Mouse (Mus musculus) right cerebral cortex, postnatal 4 days (tissue): ENCODE data around the gene Zfp13.
A peak's percentile ranks its signal among the peaks of the same experiment; 100 is the strongest.
"Not testable (repeated sequence)": the region's sequence is repeated elsewhere in the genome, so short reads cannot be mapped to it uniquely, and the experiment has no call there.

ENCODE experiments used
- DNase-seq: peaks from one replicate; pipeline ENCODE4 v3.0.0-alpha.2; 2022

Zfp13 gene

DNA sequence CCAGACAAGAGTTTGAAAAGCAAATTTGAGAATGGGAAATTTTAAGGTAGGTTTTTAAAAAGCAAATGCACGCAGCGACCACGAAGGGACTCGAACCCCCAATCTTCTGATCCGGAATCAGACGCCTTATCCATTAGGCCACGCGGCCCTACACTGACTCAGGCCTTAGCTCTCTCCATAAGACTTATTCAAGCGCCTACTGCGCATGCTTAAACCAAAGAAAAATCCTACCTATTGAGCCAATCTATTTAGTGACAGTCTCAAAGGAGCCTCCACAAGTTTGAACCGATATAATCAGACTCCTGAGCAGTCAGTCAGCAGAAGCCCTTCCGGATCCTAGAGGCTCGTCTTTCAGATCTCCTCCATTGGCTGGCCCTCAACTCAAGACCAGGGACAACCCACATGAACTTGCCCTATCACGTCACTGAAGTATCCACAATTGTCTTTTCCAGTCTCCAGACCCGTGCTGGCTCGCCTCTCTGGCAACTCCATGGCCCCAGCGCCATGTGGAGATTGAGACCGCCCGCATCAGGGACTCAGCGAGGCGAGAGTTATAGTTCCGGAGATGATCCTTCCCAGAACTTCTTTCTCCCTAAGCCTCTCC is 49.0 kb downstream of the Zfp13 start:
- DNase-seq: peak; percentile 95

DNA sequence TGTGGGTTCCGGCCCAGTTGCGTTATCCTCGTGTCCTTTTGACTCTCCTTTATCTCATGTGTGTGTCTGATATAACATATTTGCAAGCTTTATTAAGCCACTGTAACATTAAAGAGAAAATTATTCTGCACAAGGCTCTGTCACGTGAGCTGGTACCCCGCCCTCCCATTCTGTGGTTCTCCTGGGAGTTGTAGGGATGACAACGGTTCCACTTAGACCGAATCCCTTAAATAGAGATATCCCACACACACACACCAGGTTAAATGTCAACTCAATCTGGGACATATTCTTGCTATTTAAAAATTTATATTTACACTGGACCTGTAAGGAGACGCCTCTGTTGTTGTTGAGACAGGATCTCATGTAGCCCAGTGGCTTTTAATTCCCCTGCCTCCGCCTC is 49.8 kb downstream of the Zfp13 start:
- no peak for DNase-seq

DNA sequence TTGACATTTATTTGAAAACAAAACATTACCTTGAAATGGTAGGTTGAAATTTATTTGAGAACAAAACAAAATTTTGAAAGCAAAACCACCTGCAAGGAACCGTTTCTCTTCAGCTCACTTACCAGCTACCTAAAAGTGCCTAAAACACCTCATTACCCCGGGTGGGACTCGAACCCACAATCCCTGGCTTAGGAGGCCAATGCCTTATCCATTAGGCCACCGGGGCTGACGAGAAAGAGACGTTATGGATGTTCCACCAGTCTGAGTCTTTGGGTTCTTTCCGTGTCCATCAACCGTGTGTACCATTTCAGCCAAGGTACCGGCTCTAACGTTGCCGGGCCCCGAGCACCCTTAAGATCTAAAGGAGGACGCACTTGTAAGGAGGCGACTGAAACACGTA is 50.7 kb downstream of the Zfp13 start:
- peak; percentile 81 for DNase-seq

DNA sequence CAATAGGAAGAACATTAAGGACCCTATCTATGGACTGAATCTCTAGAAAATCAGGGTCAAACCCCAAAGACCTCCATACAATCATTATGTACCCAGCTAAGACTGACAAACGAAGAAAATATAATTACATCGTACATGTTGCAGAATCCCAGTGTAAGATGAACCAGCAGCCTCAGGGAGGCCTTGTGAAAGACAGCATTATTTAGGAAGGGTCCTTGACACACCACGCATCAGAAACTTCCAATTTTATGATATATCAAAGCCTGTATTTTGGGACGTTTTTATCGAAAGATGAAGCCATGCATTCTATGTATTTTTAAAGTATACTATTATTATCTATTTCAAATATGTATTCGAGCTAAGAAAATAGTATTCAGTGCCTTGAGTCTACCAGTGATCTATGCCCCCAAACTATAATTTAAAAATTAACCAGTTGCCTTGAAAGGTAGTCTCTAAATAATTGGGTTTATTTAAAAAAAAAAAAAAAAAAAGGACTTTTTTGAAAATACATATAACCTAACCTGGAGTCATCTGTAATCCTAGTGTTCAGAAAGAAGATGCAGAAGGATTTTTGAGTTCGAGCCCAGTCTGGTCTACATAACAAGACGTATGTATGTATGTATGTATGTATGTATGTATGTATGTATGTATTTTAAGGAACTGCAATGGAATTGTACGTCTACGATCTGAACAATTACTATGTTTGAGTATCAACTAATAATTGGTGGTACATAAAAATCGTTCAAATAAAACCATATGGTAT is 51.4 kb downstream of the Zfp13 start:
- DNase-seq: no peak

DNA sequence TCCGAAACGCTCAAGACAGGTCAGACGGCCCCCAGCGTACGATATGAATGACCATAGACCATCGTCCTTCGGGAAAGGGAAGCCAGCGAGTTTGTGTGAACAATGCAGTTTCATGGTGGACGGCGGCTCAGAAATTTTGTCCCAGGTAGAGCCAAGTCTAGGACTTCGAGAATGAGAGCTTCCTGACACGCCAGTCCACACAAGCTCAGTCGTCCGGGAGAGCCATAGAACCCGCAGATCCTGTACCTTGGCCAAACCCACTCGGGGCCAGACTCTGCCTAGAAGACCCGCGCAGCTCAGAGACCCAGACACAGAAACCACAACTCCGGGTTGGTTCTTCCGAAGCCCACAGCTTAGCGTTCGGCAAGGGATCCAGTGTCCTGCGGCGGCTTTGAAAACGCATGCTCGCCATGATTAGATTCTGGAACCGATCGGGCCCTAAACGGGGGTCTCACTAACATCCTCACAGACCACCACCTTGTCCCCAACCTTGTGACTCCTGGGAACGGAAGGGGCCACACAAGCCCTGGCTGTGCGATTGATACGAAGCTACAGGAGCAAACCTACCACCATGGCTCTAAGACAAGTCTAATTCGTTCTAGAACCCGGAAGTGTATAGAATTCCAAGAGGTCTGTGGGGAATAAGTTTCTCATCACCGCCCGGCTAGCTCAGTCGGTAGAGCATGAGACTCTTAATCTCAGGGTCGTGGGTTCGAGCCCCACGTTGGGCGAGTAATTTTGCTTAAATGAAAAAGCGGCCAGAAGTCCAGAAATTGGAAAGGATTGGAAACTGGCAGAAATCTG is 52.4 kb downstream of the Zfp13 start:
- peak; percentile 83 for DNase-seq

DNA sequence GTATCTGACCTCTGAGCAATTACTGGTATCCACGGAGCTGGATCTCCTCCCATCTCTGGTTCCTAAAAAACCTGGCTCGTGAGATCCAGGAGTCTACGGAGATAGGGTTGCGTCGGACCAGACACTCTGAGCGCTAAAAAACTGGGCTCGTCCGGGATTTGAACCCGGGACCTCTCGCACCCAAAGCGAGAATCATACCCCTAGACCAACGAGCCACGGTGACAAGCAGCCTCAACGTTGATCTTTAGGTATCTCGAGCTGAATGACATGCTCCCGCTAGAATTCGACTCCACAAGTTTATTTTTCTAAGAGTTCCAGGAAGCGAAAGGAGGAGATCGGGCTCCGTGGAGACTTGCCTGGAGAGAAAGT is 53.0 kb downstream of the Zfp13 start:
- DNase-seq: peak; percentile 75

DNA sequence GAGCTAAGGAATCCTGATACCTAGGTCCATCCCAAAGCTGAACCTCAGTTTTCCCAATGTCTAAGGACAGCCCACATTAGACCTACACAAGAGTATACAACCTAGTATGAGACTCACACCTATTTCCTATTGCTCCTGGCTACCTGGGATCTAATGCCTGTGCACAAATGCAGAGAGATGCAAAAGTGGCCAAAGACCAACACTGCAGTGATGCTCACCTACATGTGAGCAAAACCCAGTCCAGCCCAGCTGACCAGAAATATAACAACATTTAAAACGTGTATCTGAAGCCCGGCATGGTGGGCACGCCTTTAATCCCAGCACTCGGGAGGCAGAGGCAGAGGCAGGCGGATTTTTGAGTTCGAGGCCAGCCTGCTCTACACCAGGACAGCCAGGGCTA is 53.4 kb downstream of the Zfp13 start:
- no peak for DNase-seq

DNA sequence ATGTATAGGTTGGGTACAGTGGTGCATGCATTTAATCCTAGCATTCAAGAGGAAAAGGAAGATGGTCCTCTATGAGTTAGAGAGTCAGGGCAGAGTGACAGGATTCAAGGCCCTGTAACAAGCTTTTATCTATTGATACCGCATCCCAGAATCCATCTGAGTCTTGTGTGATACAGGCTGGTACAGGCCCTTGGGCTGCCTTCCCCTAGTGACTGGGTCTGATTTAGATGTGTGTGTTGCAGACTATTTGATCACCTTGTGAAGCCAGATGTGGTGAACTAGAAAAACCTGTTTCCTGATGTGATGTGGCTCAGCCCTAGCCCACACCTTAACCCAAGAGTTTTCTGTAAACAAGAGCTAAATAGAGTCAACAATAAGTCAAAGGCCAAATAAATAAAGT is 54.5 kb downstream of the Zfp13 start:
- no peak for DNase-seq

DNA sequence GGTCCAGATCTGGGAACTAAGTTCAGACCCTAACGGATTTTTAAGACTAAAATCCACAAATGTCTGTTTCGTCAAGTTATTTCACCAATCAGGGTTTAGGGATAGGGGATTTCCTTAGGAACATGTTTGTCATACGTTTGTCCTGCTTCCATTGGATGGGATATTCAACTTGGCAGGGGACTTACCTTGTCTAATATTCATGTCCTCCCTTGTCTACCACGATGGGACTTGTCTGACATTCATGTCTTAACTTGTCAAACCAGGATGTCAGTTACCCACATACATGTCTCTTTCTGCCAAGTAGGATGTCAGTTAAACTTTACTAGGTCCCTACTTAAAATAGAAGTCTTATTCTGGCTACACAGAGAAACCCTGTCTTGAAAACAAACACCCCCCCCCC is 55.3 kb downstream of the Zfp13 start:
- DNase-seq: no peak

DNA sequence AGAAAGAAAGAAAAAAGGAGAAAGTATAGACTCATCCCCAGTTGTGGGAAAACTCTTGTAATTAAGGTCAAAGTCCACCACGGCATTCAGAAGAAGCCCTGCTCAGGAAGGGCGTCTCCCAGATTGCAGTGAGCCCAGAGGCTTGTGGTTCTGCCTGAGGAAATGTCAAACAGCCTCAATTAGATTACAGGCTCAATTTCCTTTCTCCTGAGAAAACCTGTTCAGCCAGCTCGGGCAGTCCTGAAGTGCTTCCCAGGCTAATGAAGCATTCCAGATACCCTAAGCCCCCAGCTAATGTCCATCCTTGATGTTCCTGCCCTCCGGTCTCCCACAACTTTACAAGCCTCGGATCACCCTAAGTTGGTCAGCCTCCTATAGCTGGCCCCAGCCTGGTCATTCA is 56.0 kb downstream of the Zfp13 start:
- DNase-seq: no peak

DNA sequence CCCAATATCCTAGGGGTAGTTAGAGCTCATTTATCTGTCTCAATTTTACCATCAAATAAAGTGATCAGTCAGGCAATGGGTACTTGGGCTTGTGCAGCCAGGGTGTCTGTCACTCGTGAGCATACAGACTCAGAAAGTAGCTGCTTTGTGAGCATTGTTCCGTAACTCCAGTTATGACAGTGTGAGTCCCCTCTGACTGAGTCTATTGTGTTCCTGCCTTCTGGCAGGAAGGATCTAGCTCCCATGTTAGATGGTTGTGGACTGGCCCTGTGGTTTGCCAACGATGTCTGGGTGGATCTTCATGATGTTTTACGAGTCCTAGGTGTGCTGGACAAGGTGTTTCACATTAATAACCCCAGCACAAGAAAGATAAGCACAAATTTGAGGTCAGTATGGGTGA is 56.5 kb downstream of the Zfp13 start:
- no peak for DNase-seq

DNA sequence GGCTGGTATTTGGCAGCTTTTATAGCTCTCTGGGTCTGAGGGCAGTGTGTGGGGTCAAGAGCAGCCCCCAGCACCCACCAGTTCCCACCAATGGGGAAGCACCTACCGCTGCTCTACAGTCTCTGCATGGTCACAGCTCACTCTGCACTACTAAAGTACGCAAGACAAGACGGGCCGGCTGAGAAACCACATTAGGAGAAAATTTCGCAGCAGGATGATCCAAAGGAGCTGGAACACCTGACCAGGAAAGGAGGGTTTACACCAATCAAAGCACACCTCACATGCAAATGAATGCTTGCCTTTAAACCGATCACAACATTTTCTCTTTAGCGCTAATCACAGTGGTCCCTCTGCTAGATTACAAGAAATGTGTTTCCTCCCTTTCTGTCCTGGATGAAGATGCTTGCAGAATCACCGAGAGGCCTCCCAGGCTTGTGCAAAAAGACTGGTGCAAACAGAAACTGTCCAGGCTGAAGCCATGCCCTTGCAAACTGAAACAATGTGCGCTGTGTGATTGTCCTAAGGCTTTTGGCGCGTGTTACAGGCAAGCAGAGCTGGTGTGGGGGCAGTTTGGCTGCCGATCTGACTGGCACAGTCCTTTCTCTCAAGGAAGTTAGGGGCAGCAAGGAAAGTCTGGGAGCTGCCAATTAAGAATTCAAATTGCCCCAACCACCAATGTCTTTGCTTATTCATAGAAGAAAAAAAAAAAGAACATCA is 57.1 kb downstream of the Zfp13 start:
- DNase-seq: no peak

DNA sequence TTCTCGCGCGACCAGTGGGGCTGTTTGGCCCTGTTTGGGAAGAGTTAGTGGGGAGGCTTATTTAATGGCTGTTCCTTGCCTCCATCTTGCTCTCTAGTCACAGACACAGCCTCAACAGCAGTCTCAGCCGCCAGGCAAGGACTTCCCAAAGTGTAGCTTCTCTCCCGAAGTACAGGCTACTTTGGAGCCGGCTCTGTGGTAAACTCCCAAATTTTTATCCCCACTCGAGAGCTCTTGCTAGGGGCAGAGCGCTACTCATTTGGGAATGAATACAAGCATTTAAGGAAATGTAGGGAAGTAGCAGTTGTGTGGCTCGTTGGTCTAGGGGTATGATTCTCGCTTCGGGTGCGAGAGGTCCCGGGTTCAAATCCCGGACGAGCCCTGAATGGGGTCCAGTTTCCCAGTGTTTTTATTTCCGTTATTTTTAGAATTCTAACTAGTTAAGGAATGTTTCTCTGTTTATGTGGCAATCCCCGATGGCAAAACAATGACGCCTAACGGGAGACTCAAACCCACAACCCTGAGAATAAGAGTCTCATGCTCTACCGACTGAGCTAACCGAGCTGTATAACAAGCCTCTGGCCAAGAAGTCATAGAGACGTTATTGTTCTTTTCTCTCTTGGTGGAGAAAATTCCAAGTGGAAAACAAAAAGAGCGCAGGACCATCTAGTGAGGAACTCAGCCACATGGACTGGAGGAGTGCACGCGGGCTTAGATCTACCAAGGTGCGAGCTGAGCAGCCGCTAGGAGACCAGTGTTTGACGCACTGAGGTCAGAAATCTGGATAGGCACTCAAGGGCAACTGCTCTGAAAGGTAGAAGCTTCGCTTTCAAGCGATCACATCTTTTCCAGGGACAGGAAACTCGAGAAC is 58.4 kb downstream of the Zfp13 start:
- DNase-seq: peak; percentile 43

DNA sequence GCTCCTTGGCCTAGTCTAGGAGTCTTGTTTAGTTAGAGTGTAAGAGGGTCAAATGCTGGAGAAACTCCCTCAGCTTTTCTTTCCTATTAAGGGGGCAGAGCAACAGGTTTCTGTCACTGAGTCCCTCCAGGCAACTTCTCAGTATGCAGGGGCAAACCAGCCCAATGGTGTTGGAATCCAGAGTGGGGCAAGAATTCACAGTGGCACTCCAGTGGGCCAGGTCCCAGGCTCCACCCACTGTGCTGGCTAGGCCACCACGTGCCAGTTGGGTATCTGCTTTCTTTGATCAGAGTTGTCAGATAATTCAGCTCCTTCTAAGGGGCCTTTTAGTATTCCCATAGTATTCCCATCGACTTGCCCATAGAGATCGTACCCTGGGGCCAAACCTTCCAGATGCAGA is 59.2 kb downstream of the Zfp13 start:
- no peak for DNase-seq

DNA sequence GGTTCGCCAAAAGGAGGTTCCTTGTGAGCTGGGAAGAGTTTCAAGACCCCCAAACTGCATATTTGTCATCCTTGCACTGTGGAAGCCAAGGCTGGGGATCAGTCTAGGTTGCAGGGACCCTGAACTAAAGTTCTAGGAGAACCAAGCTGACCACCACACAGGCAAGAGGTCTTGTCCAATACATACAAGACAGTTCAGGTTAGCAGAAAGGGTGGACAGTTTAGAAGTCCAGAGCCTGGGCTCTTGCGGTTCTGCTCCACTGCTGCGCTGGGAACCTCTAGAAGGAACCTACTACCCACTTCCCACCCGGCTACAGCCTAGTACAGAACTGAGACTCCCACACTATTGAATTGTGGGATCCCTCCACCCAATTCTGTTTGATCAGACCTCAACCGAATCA is 59.7 kb downstream of the Zfp13 start:
- DNase-seq: no peak

DNA sequence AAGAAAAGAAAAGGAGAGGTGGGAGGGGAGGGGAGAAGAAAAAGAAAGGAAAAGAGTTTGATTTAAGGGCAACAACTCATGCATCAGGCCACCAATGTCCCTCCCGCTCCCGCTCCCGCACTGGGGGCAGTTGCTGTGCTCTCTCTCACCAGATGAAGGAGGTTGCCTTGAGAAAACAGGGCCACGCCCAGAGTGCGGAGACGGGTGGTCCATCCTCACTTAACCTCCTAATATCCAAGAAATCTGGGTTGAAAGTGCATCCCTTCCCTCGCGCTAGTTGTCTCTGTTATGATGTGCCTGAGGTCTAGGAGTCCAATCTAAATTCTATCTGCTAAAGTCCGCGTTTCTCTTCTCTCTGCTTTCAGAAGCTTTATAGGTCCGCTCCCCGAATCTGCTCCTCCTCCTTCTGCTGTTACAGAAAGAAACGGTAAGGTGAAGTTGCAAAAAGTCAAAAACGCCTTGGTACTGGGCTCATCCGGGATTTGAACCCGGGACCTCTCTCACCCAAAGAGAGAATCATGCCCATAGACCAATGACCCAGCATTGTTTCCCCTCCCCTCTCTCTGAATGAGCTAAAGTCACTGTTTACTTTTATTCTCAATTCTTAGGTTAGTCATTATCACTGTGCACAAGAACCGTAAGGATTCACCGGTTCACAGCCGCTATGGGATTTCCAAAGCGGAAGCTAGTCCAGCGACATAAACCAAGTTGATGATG is 60.8 kb downstream of the Zfp13 start:
- DNase-seq: no peak

DNA sequence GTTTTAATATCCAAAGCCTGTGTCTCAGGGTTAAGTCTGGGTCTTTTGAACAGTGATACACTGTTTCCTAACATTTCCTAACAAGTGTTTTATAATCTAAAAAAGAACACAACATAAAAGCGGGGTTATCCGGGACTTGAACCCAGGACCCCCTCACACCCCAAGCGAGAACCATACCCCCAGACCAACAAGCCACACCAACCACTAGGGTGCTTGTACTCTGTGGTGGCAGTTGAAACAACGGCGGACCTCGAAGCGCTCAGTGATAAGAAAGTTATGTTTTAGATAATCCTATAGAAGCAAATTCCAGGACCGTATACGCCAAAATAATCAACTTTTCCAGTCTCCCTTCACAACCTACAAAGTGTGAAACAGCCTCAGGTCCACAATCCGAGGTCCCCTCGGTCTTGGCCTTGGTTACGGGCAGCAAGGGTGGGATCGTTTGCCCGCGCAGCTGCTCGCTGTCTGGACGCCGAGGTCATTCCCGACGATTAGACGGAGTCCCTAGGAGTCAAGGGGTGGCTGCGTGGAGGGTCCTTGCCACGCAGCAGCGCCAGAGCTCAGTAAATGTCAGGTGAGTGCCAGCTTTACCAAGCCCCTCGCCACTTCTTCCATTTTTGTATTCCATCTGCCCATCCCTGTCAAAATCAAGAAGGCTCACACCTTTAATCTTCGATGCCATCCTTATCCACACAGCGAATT is 61.6 kb downstream of the Zfp13 start:
- DNase-seq: no peak

DNA sequence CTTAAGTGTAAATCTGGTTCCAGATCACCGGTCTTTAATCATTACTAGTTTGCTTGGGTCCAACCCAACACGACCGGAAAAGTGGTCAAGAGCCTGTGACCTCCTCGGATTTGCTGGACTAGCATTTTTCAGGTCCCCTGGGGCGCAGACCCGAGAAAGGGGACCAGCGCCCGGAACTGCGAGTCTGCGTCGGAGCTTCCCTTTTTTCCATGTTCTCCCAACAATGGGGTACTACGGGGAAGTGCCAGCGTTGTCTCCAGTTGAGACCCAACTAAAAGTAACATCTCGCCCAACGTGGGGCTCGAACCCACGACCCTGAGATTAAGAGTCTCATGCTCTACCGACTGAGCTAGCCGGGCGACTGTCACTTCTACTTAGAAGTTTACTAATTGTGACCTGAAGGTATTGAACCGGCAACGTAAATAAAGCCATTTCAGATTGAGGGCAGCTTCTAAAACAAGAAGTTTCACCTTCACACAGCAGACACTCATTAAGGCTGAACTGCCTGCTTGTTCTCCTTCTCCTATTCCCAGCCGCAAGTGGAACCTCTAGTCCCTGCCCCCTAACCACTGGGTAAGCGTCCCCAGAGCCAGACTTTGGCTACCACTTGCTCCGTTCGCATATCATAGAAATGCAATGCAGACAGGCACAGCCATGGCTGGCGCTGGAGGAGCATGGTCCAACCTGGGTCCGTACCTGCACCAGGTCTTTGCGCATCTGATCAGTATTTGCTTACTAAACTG is 64.1 kb downstream of the Zfp13 start:
- DNase-seq: not testable (repeated sequence)

DNA sequence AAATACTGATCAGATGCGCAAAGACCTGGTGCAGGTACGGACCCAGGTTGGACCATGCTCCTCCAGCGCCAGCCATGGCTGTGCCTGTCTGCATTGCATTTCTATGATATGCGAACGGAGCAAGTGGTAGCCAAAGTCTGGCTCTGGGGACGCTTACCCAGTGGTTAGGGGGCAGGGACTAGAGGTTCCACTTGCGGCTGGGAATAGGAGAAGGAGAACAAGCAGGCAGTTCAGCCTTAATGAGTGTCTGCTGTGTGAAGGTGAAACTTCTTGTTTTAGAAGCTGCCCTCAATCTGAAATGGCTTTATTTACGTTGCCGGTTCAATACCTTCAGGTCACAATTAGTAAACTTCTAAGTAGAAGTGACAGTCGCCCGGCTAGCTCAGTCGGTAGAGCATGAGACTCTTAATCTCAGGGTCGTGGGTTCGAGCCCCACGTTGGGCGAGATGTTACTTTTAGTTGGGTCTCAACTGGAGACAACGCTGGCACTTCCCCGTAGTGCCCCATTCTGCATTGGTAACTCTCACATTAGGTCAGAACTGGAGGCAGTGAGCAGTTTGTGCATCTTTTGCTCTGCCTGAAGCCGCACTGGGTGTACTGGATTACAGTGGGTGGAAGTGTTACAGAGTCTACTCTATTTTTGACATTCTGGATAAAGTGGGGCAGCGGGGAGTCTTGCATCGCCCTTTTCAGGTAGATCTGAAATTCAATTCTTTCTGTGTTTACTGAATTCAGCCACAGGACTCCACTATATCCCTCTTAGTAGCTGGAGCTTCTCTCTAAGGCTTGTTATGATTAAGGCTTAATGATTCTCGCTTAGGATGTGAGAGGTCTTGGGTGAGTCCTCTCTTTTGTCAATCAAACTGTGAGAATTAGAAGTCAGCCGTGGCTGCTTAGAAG is 65.4 kb downstream of the Zfp13 start:
- not testable (repeated sequence) for DNase-seq
